Mouse (Mus musculus): ENCODE data around the gene Cat.

DNA sequence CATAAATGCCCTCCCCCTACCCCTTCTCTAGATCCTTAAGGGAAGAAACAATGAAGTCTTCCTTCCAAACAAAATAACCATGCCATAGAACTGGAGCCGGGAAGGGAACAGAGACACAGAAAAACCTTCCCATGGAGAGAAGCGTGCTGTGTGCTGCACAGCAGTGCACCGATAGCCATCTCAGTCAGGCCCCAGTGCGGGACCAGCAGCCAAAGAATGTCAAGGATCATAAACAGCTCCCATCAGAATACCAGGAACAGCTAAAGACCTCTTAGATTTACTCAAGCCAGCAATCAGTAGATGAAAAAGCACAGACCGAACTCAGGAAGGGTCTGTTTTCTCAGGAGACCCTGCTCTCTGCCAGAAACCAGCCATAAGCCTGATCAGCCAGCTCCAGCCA lies 48.4 kb downstream of the Cat start:
- TF ChIP-seq CTCF (IDR thresholded peaks at IDR 0.05; ENCODE audit: borderline replicate concordance, insufficient read depth, low read depth, low read length), result no peak
- TF ChIP-seq POLR2A (IDR thresholded peaks at IDR 0.05; ENCODE audit: borderline replicate concordance, insufficient read depth, low read length), result no peak

Measured in cerebellum, adult 2 months (tissue).